Mouse (Mus musculus): Measurements from ENCODE around the gene Trabd2b.

DNA sequence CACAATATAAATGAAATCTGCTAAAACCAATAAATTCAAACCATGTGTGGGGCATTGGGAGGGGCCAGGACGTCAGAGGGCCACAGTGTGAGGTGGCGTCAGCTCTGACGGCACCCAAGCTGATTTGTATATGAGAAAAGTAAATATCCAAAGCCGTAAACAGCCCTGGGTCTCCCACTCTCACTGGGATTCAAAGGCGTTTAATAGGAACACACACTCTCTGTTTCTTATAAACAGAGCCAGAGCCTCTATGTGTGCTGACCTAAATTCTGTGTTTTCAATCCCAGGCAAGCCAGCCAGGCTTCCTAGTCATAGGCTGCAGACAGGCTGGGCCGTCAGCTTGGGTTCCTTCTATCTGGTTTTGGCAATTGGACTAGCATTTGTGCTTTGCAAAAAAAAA, 16.6 kb downstream of the Trabd2b start:
- TF ChIP-seq POLR2A (IDR thresholded peaks at IDR 0.05; ENCODE audit: insufficient read depth, low read depth, low read length) (no peak), CTCF (IDR thresholded peaks at IDR 0.05) (no peak), EP300 (IDR thresholded peaks at IDR 0.05; ENCODE audit: insufficient read depth, low read depth, low read length) (no peak)

Measured in heart, adult 2 months (tissue).